Mouse (Mus musculus) midbrain, embryonic 12.5 days (tissue): ENCODE results near the gene Gbp5. TPM values are rescaled to one million over a fixed set of nuclear protein-coding genes. Genes with fewer than 3 reads are reported as not detected.
"Not testable (repeated sequence)": the region's sequence is repeated elsewhere in the genome, so short reads cannot be mapped to it uniquely, and the experiment has no call there.

Experiments used
- ATAC-seq: fragments of 200-750 bp; cut with Nextera tagmentation; 2 replicates; pipeline ENCODE4 v1.8.0; 2017; ENCODE audit warnings: low read depth, moderate TSS enrichment, moderate library complexity; ENCODE audit not compliant: low FRiP score
- H3K27ac ChIP-seq: fragments of 300-500 bp; sonication (generic); replicated peaks from 2 replicates; pipeline ENCODE4 v1.5.1; 2016; ENCODE audit warnings: mild to moderate bottlenecking
- H3K27me3 ChIP-seq: fragments of 300-500 bp; sonication (generic); 2 replicates; pipeline ENCODE4 v1.6.1; 2016; ENCODE audit warnings: mild to moderate bottlenecking
- H3K36me3 ChIP-seq: fragments of 300-500 bp; sonication (generic); 2 replicates; pipeline ENCODE4 v1.6.1; 2016
- H3K4me1 ChIP-seq: fragments of 300-500 bp; sonication (generic); 2 replicates; pipeline ENCODE4 v1.6.1; 2016
- H3K4me2 ChIP-seq: fragments of 300-500 bp; sonication (generic); replicated peaks from 2 replicates; pipeline ENCODE4 v1.6.1; 2016; ENCODE audit warnings: mild to moderate bottlenecking, moderate library complexity
- H3K4me3 ChIP-seq: fragments of 300-500 bp; sonication (generic); 2 replicates; pipeline ENCODE4 v1.5.1; 2016; ENCODE audit warnings: mild to moderate bottlenecking
- H3K9ac ChIP-seq: fragments of 300-500 bp; sonication (generic); replicated peaks from 2 replicates; pipeline ENCODE4 v1.6.1; 2016; ENCODE audit warnings: mild to moderate bottlenecking, moderate library complexity
- H3K9me3 ChIP-seq: fragments of 300-500 bp; sonication (generic); 2 replicates; pipeline ENCODE4 v1.6.1; 2016; ENCODE audit warnings: mild to moderate bottlenecking
- WGBS: fragments of 180-500 bp; shearing (Covaris S2); methylation state at CpG from one replicate; pipeline ENCODE4 v1.1.7; 2016; 5-methylcytosine and 5-hydroxymethylcytosine counted together
- polyA plus RNA-seq: library from polyadenylated mRNA; unstranded; fragments of >200 nt; fragmentation: Nextera tagmentation; extraction: Ambion mirVana; gene quantifications from 2 replicates; pipeline ENCODE4 v1.2.1, GENCODE M21; 2016

The Gbp5 gene
- polyA plus RNA-seq, 1 experiment from 2014 or later = not detected

- no peak for ATAC-seq
- WGBS = 82% methylated on average over 3 of the region's 3 CpGs
- Histone ChIP-seq H3K36me3 (no peaks in the 10 kb centered on the region), H3K4me2 (no peak overlapping the region), H3K4me1 (no peaks in the 10 kb centered on the region), H3K9ac (no peak overlapping the region), H3K9me3 (no peaks in the 10 kb centered on the region), H3K27ac (no peak overlapping the region), H3K27me3 (no peaks in the 10 kb centered on the region), H3K4me3 (no peak overlapping the region)
Measured at GRCm38 (mm10) chr3:142550052-142550676, 56.4 kb downstream of the Gbp5 start.

GRCm38 (mm10) chr3:142554601-142555000 is 60.8 kb downstream of the Gbp5 start:
- 86% methylated on average over 1 of the region's 1 CpGs for WGBS

GRCm38 (mm10) chr3:142555623-142556022 is 61.8 kb downstream of the Gbp5 start:
- no peak overlapping the region for H3K9ac ChIP-seq
- H3K36me3 ChIP-seq = no peaks in the 10 kb centered on the region
- ATAC-seq = no peak
- H3K27me3 ChIP-seq = no peaks in the 10 kb centered on the region
- WGBS = 88% methylated on average over 11 of the region's 11 CpGs
- no peak overlapping the region for H3K4me2 ChIP-seq
- H3K9me3 ChIP-seq = no peaks in the 10 kb centered on the region
- H3K4me3 ChIP-seq = no peak overlapping the region
- no peak overlapping the region for H3K27ac ChIP-seq
- H3K4me1 ChIP-seq = no peaks in the 10 kb centered on the region

More at GRCm38 (mm10) chr3:142554601-142555000, 60.8 kb downstream of the Gbp5 start:
- Histone ChIP-seq H3K4me2 (no peak overlapping the region), H3K9ac (no peak overlapping the region), H3K36me3 (no peaks in the 10 kb centered on the region), H3K27ac (no peak overlapping the region), H3K4me1 (no peaks in the 10 kb centered on the region), H3K4me3 (no peak overlapping the region), H3K27me3 (no peaks in the 10 kb centered on the region), H3K9me3 (no peaks in the 10 kb centered on the region)
- no peak for ATAC-seq

- Histone ChIP-seq H3K4me1 (no peaks in the 10 kb centered on the region), H3K36me3 (no peaks in the 10 kb centered on the region), H3K4me2 (peak within 1 kb of the TSS; percentile 45), H3K27ac (no peak within 1 kb of the TSS), H3K4me3 (peak within 1 kb of the TSS; percentile 24), H3K27me3 (no peaks in the 10 kb centered on the region), H3K9ac (no peak within 1 kb of the TSS), H3K9me3 (no peaks in the 10 kb centered on the region)
- ATAC-seq = no peak
- WGBS = 41% methylated on average over 3 of the region's 3 CpGs
Measured at GRCm38 (mm10) chr3:142559632-142560228, 66.0 kb downstream of the Gbp5 start, which contains the start of gene Gbp3. TSS of gene Gbp3 (plus strand) at chr3:142560026.

- Histone ChIP-seq H3K4me1 (no peaks in the 10 kb centered on the region), H3K4me2 (peak overlapping the region; percentile 45), H3K27me3 (no peaks in the 10 kb centered on the region), H3K9me3 (no peaks in the 10 kb centered on the region), H3K4me3 (peak overlapping the region; percentile 24), H3K27ac (no peak overlapping the region), H3K9ac (no peak overlapping the region), H3K36me3 (no peaks in the 10 kb centered on the region)
- 22% methylated on average over 12 of the region's 12 CpGs for WGBS
- peak; percentile 90 for ATAC-seq
Measured at GRCm38 (mm10) chr3:142560296-142560948, 66.6 kb downstream of the Gbp5 start.

GRCm38 (mm10) chr3:142561045-142561646 is 67.4 kb downstream of the Gbp5 start:
- Histone ChIP-seq H3K27ac (no peak overlapping the region), H3K4me1 (no peaks in the 10 kb centered on the region), H3K9me3 (no peaks in the 10 kb centered on the region), H3K36me3 (no peaks in the 10 kb centered on the region), H3K9ac (no peak overlapping the region), H3K4me3 (no peak overlapping the region), H3K27me3 (no peaks in the 10 kb centered on the region), H3K4me2 (no peak overlapping the region)
- ATAC-seq = no peak
- 91% methylated on average over 14 of the region's 14 CpGs for WGBS

GRCm38 (mm10) chr3:142561666-142562065 is 67.9 kb downstream of the Gbp5 start:
- no peaks in the 10 kb centered on the region for H3K4me1 ChIP-seq
- ATAC-seq = no peak
- no peaks in the 10 kb centered on the region for H3K36me3 ChIP-seq
- no peak overlapping the region for H3K27ac ChIP-seq
- H3K4me3 ChIP-seq = no peak overlapping the region
- H3K9me3 ChIP-seq = no peaks in the 10 kb centered on the region
- no peaks in the 10 kb centered on the region for H3K27me3 ChIP-seq
- H3K4me2 ChIP-seq = no peak overlapping the region
- no peak overlapping the region for H3K9ac ChIP-seq
- 84% methylated on average over 7 of the region's 7 CpGs for WGBS

GRCm38 (mm10) chr3:142567490-142567889 is 73.7 kb downstream of the Gbp5 start:
- not testable (repeated sequence) for H3K4me1 ChIP-seq, H3K4me2 ChIP-seq, H3K36me3 ChIP-seq, H3K27me3 ChIP-seq, H3K9ac ChIP-seq, H3K9me3 ChIP-seq, H3K4me3 ChIP-seq, H3K27ac ChIP-seq, ATAC-seq
- WGBS = 79% methylated on average over 5 of the region's 5 CpGs

GRCm38 (mm10) chr3:142570738-142571137 is 77.0 kb downstream of the Gbp5 start:
- Histone ChIP-seq H3K4me3 (no peak overlapping the region), H3K9me3 (no peaks in the 10 kb centered on the region), H3K36me3 (no peaks in the 10 kb centered on the region), H3K9ac (no peak overlapping the region), H3K27ac (no peak overlapping the region), H3K4me1 (no peaks in the 10 kb centered on the region), H3K27me3 (no peaks in the 10 kb centered on the region), H3K4me2 (no peak overlapping the region)
- no peak for ATAC-seq
- 94% methylated on average over 4 of the region's 4 CpGs for WGBS

Other genes starting within 250 kb of the Gbp5 start
- 15.0 and 15.3 TPM in 2 replicates for gene Pdlim5, start 98.3 kb upstream of the Gbp5 start, polyA plus RNA-seq
- gene Gbp7, start 36.4 kb downstream of the Gbp5 start, polyA plus RNA-seq = 1.8 and 2.3 TPM in 2 replicates
- gene Gbp3, start 66.0 kb downstream of the Gbp5 start, polyA plus RNA-seq = 0.38 and 0.64 TPM in 2 replicates
- not detected in 2 replicates for gene Gbp2b, start 100.9 kb downstream of the Gbp5 start, polyA plus RNA-seq
- 0.29 and 0.55 TPM in 2 replicates for gene Gbp2, start 126.6 kb downstream of the Gbp5 start, polyA plus RNA-seq
- 6.9 and 7.9 TPM in 2 replicates for gene Kyat3, start 207.1 kb downstream of the Gbp5 start, polyA plus RNA-seq